Mouse (Mus musculus) thymus, postnatal 36 days (tissue): ENCODE data around the gene Aff2.

ENCODE experiments used
- DNase-seq, 2 experiments: peaks; one replicate each; pipeline ENCODE4 v3.0.0; 2022; ENCODE audit warnings: mixed read lengths in 2 of 2

The Aff2 gene

DNA sequence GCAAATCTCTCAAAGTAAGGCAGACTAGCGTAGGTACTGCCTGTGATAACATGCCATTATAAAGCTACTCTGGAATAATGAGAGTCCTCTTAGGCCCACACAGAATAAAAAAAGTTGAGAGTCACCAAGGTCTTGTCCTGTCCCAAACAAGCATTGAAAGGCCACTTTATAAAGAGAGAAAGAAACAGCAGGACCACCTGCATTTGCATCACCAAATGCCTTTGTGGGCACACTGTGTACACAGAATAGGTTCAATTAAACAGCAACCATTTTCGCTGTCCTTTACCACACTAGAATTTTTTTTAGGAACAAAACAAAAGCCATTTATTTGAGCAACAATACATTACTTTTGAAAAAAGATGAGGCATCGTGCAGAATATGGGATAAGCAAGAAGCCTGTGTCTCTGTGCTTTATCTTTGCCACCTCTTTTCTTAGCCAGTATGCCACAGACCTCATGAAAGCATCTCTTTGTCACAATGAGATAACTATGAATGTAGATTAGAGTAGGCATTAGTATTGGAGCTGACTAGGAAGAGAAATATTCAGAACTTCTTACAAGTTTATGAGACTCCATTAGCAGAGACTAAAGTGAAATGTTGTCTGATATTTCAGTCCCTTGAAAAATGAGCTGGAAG lies 385.0 kb downstream of the Aff2 start:
- DNase-seq, result no peak

DNA sequence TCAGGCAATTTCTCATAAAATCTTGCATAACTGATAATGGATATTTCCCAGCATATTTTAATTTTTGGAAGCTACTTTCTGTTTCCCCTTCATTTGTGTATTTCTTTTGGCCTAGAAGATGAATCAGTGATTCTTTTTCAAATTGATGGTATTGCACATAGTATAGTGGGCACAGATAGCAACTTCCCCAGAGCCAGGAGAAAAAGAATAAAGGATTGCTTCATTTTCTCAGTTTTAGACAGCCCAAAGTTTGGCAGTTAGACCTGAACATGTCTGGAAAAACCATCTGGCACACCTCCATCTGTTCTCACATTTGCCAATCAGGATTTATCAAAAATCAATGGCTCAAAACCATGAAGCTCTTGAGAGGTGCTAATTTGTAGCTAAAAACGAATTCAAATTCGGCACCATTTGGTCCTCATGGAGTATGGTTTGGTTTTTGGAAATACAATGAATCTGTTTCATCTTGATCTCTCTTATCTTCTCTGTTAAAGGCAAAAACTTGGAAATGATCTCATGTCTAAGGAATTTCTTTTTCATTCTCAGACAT lies 441.9 kb downstream of the Aff2 start:
- DNase-seq, result no peak

DNA sequence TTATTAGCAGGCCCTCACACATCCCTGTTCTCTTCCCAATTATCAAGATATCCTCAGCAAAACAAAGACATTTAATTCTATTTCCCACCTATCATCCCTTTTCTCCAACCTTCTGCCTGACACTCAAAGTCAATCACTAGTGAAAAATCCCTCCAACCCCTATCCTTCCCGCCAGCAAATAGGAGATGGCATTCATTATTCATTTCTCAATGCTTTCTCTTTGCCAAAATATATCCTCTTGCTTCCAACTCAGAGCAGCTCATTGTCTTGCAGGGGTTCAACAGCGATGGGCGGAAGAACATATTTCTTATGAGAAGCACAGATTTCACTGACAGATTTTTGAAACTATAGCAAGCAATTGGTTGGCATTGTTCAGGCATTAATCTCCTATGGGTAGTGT lies 442.4 kb downstream of the Aff2 start:
- no peak for DNase-seq

DNA sequence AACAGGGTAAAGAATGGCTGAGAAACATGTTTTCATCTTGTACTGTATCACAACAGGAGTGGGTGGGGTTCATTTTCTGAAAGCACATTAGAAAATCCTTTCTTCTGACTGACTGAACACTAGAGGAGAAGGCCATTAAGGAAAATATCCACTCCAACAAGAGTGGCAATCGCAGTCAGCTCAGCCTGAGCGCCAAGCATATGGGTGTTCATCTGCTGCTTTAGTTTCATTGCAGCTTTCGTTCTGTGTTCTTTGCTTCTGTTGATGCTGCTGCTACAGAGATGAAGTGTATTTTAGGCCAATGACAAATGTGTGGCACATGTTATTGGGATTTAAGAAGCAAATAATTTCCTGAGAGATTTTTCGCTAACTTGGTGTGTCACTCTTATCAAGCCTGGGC lies 451.7 kb downstream of the Aff2 start:
- DNase-seq, result no peak

DNA sequence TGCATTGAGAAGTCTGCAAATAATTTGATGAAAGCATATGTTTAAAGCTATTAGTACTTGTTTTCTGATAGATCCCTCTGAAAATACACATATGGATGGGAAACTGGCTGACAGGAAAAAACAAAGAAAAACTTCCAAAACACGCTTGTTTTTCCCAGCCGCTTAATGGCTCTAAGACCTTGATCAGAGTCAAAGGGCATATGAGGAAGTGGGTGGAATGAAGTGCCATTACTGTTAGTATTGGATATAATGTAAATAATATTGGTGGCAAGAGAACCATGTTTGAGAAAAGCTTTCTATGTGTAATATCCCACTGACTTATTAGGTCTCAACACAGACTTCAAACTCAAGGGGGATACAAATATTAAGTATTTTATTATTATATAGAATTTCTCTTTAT lies 455.0 kb downstream of the Aff2 start:
- DNase-seq, result no peak

DNA sequence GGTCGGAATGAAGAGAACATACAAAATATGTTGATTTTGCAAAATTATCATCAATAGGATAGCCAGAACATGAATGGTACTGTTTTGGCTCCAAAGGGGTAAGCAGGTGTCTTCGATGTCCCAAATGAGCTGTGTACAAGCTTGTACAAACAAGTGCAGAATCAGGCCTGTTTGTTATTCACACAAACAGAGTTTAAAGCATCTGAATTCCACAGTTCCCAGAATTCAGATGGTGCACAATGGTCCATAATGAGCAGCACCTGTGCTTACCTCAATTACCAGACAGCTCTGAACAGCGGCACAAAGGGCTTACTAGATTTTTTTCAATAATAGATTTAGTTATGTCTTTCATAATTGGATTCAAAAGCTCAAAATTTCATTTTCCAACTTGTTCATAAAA lies 457.6 kb downstream of the Aff2 start:
- DNase-seq, result no peak

DNA sequence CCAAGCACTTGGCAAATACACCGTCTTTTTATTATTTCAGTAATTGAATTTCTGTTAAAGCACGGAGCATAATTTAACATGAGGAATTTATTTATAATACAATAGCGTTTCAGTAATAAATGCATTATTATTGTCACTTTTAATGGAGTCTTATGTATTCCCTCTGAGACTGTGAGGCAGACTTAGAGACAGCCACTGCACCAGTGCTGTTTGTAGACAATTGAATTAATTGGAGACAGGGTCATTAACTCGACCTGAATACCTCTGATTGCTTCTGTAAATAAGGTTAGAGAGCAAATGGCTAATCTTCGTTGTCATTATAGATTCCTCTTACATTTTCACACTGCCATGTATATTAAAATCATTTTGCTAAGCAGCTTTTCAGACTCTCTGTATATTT lies 458.1 kb downstream of the Aff2 start:
- DNase-seq, result no peak

DNA sequence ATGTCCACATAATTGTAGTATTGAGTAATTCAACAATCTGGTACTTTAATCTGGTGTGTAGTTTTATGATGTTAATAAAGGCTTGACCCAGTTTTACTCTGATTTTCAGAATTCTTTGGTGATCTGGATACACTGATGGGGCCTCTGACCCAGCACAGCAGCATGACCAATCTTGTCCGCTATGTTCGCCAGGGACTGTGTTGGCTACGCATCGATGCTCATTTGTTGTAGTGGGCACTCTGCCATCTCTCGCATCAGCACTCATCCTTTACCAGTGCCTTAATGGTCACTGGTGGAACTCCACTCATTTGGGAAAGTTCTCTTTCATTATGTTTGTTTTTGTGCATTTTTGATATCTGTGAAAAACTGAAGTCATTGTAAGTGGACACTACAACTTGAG lies 507.5 kb downstream of the Aff2 start:
- no peak for DNase-seq

DNA sequence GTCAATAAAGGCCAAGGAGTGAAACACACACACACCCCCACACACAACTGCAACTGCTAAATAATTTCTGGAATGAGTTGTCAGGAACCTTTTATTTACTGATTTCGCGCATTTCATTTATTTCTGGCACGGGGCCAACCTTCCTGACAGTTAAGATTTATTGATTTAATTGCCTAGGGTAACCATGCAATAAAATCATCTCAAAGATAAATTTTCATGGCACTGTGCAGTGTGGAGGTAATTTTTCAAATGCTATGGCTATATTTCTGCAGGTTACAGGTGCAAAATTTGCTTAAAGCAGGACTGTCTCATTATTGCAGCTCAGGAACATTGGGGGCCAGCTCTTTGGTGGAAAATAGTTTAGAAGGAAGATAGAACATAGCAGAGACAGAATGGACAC lies 531.6 kb downstream of the Aff2 start:
- no peak for DNase-seq
